Mouse (Mus musculus) forebrain, embryonic 15.5 days (tissue): ENCODE results near the gene Cd200r1. TPM values are rescaled to one million over a fixed set of nuclear protein-coding genes. Genes with fewer than 3 reads are reported as not detected.
"Not testable (repeated sequence)": the region's sequence is repeated elsewhere in the genome, so short reads cannot be mapped to it uniquely, and the experiment has no call there.

Experiments
- ATAC-seq: fragments of 200-750 bp; cut with Nextera tagmentation; replicated peaks from 2 replicates; pipeline ENCODE4 v1.8.0; 2017; ENCODE audit warnings: mild to moderate bottlenecking, moderate TSS enrichment, moderate library complexity
- H3K27ac ChIP-seq: fragments of 300-500 bp; sonication (generic); replicated peaks from 2 replicates; pipeline ENCODE4 v1.5.1; 2015; ENCODE audit warnings: mild to moderate bottlenecking, inconsistent platforms
- H3K27me3 ChIP-seq: fragments of 300-500 bp; sonication (generic); 2 replicates; pipeline ENCODE4 v1.6.1; 2015; ENCODE audit warnings: inconsistent platforms
- H3K36me3 ChIP-seq: fragments of 300-500 bp; sonication (generic); 2 replicates; pipeline ENCODE4 v1.6.1; 2015; ENCODE audit warnings: mild to moderate bottlenecking, inconsistent platforms
- H3K4me1 ChIP-seq: fragments of 300-500 bp; sonication (generic); 2 replicates; pipeline ENCODE4 v1.6.1; 2015; ENCODE audit warnings: inconsistent platforms
- H3K4me2 ChIP-seq: fragments of 300-500 bp; sonication (generic); replicated peaks from 2 replicates; pipeline ENCODE4 v1.6.1; 2015; ENCODE audit warnings: mild to moderate bottlenecking, inconsistent platforms
- H3K4me3 ChIP-seq: fragments of 300-500 bp; sonication (generic); 2 replicates; pipeline ENCODE4 v1.5.1; 2015; ENCODE audit warnings: mild to moderate bottlenecking, inconsistent platforms
- H3K9ac ChIP-seq: fragments of 300-500 bp; sonication (generic); replicated peaks from 2 replicates; pipeline ENCODE4 v1.6.1; 2015; ENCODE audit warnings: mild to moderate bottlenecking, inconsistent platforms
- H3K9me3 ChIP-seq: fragments of 300-500 bp; sonication (generic); 2 replicates; pipeline ENCODE4 v1.6.1; 2016; ENCODE audit warnings: inconsistent platforms
- WGBS: fragments of 180-500 bp; shearing (Covaris S2); methylation state at CpG from one replicate; pipeline ENCODE4 v1.1.7; 2015; ENCODE audit warnings: mixed read lengths; 5-methylcytosine and 5-hydroxymethylcytosine counted together
- polyA plus RNA-seq: library from polyadenylated mRNA; unstranded; fragments of >200 nt; fragmentation: Nextera tagmentation; extraction: Ambion mirVana; gene quantifications from 2 replicates; pipeline ENCODE4 v1.2.1, GENCODE M21; 2015

The Cd200r1 gene
- polyA plus RNA-seq, 1 experiment from 2014 or later = 0.46 TPM

DNA sequence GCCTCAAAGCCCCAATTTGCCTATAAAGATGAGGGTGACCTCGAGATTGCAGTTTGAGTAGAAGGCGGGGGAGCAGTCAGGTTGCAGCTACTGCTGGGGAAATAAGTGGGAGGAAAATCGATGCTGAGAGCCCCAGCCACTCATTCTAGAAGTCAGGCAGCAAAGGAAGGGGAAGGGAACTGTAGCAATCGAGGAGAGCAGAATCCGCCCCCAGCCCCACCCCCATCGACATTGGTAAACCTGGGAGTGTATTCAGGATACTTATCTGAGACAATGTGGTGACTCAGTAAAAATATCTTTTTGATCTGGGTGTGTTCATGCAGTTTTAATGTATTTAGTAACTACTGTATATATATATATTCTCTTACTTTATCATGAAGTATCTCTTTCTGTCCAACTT lies 7.0 kb downstream of the Cd200r1 start:
- Histone ChIP-seq H3K27me3 (no peaks in the 10 kb centered on the region), H3K4me2 (no peak overlapping the region), H3K27ac (no peak overlapping the region), H3K4me3 (no peak overlapping the region), H3K4me1 (no peaks in the 10 kb centered on the region), H3K36me3 (no peaks in the 10 kb centered on the region), H3K9ac (no peak overlapping the region), H3K9me3 (no peaks in the 10 kb centered on the region)
- WGBS = 77% methylated on average over 6 of the region's 6 CpGs
- no peak for ATAC-seq

DNA sequence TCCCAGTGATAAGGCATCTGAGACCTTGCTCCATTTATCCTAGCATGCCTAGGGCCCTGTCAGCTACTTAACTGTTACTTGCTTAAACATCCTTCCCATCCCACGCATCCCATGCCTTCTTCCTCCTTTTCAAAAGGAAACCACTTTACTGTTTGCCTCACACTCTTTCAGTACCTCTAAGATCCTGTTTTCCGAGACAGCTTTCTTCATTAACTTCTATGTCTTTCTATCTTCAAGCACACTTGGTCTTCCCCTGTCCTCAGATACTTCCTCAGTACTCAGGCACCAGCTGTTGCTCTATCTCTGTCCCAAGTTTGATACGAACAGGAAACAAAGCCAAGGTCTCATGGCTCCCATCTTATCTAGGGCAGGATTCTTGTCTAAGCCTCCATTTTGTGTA lies 8.1 kb downstream of the Cd200r1 start:
- WGBS = 91% methylated on average over 3 of the region's 3 CpGs
- Histone ChIP-seq H3K9me3 (no peaks in the 10 kb centered on the region), H3K27me3 (no peaks in the 10 kb centered on the region), H3K9ac (no peak overlapping the region), H3K36me3 (no peaks in the 10 kb centered on the region), H3K4me3 (no peak overlapping the region), H3K27ac (no peak overlapping the region), H3K4me2 (no peak overlapping the region), H3K4me1 (no peaks in the 10 kb centered on the region)
- no peak for ATAC-seq

DNA sequence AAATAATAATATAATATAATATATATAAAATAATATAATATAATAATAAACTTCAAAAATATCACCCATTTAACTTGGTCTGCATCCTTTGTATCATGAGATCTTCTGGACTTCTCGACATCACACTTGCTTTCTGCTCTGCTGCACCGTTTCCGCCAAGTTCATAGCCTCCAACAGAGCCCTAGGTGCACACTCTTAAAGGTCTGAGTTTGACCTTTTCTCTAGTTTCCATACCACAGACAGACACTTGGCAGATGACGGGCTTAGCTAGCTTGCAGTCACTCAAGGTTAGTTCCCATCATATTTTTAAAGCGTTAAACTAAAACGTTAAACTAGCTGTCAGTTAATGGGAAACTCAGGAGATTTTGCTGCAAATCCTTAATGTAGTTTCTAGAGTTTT lies 8.7 kb downstream of the Cd200r1 start:
- H3K4me3 ChIP-seq = no peak overlapping the region
- H3K9me3 ChIP-seq = no peaks in the 10 kb centered on the region
- H3K4me1 ChIP-seq = no peaks in the 10 kb centered on the region
- no peak overlapping the region for H3K9ac ChIP-seq
- no peaks in the 10 kb centered on the region for H3K27me3 ChIP-seq
- H3K4me2 ChIP-seq = no peak overlapping the region
- WGBS = 92% methylated on average over 6 of the region's 6 CpGs
- no peak overlapping the region for H3K27ac ChIP-seq
- ATAC-seq = no peak
- H3K36me3 ChIP-seq = no peaks in the 10 kb centered on the region

DNA sequence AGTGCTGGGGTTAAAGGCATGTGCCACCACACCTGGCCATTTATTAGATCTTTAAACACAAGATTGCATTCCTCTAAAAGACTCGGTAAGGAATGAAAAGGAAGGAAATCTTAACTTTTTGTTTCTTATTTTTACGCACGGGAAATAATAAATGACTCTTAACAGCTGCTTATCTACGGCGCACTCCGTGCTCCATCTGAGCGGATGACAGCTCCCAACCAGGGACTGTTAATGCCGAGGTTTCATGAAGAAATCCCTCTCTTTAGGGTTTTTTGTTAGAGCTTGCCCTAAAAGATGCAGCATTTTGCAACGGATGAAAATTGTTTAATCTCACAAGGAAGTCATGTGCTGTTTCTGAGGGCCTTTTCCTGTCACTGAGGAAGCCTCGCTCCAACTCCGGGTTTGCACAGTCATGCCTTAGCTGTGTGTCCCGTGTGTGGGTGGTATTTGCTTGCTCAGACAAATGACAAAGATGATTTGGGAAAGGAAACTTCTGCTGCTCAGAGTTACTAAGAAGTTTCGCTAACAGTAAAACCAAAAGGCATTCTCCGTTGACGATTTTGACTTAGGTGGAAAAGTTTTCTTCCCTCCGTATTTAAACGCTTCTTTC lies 13.1 kb downstream of the Cd200r1 start:
- Histone ChIP-seq H3K4me1 (no peaks in the 10 kb centered on the region), H3K4me3 (no peak overlapping the region), H3K9me3 (no peaks in the 10 kb centered on the region), H3K36me3 (no peaks in the 10 kb centered on the region), H3K4me2 (no peak overlapping the region), H3K27ac (no peak overlapping the region), H3K27me3 (no peaks in the 10 kb centered on the region), H3K9ac (no peak overlapping the region)
- ATAC-seq = no peak
- 86% methylated on average over 17 of the region's 17 CpGs for WGBS

DNA sequence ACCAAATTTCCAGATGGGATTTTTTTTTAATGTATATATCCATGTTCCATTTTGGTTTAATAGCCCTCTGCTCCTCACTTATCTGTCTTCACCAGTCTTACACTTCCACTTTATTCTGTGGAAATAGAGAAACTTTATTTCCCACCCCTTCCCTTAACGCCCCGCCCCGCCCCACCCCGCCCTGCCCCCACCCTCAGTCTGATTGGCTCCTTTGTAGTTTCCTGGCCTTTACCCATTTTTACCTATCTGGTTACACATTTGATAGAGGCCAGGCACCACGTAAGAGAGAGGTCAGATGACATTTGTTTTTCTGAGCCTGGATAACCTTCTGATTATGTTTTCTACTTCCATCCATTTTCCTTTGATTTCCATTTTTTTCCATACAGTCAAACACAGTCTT lies 14.0 kb downstream of the Cd200r1 start:
- H3K4me3 ChIP-seq = no peak overlapping the region
- H3K27me3 ChIP-seq = no peaks in the 10 kb centered on the region
- WGBS = 96% methylated on average over 5 of the region's 5 CpGs
- H3K4me1 ChIP-seq = no peaks in the 10 kb centered on the region
- no peaks in the 10 kb centered on the region for H3K9me3 ChIP-seq
- no peak overlapping the region for H3K27ac ChIP-seq
- H3K9ac ChIP-seq = no peak overlapping the region
- H3K36me3 ChIP-seq = no peaks in the 10 kb centered on the region
- no peak for ATAC-seq
- no peak overlapping the region for H3K4me2 ChIP-seq

DNA sequence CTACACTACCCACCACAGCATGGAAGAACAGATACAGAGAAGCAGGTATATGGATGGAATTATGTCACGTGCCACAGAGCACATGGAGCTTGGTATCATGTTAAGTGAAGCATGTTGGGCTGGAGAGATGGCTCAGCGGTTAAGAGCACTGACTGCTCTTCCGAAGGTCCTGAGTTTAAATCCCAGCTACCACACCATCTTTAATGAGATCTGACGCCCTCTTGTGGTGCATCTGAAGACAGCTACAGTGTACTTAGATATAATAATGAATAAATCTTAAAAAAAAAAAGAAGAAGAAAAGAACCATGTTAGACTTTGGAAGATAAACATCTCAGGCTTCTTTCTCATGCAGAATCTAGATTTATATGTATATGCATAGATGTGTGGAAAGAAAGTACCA lies 15.2 kb downstream of the Cd200r1 start:
- no peak overlapping the region for H3K4me3 ChIP-seq
- no peak for ATAC-seq
- no peaks in the 10 kb centered on the region for H3K36me3 ChIP-seq
- H3K4me2 ChIP-seq = no peak overlapping the region
- WGBS = 68% methylated on average over 4 of the region's 4 CpGs
- H3K4me1 ChIP-seq = no peaks in the 10 kb centered on the region
- H3K27ac ChIP-seq = no peak overlapping the region
- no peak overlapping the region for H3K9ac ChIP-seq
- no peaks in the 10 kb centered on the region for H3K9me3 ChIP-seq
- no peaks in the 10 kb centered on the region for H3K27me3 ChIP-seq

DNA sequence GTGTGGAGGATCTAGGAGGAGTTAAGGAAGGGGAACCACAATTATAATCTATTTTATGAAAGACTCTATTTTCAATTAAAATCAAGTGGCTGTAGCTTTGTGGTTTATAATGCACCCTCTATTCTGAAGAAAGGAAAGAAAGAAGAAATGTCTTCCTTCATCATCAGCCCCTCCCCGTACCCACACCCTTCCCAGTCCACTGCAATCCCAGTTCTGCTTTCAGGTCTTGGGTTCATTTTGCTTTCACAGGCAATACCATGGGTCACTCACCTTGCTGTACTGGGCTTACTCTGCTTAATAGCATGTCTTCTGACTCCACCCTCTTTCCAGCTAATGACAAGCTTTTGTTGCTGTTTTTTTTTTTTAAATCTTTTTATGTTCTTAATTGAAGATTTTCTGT lies 21.4 kb downstream of the Cd200r1 start:
- no peak overlapping the region for H3K4me3 ChIP-seq
- H3K27ac ChIP-seq = no peak overlapping the region
- H3K4me1 ChIP-seq = no peaks in the 10 kb centered on the region
- H3K4me2 ChIP-seq = no peak overlapping the region
- no peaks in the 10 kb centered on the region for H3K9me3 ChIP-seq
- no peaks in the 10 kb centered on the region for H3K27me3 ChIP-seq
- WGBS = 100% methylated on average over 1 of the region's 1 CpGs
- no peak overlapping the region for H3K9ac ChIP-seq
- ATAC-seq = no peak
- H3K36me3 ChIP-seq = no peaks in the 10 kb centered on the region

DNA sequence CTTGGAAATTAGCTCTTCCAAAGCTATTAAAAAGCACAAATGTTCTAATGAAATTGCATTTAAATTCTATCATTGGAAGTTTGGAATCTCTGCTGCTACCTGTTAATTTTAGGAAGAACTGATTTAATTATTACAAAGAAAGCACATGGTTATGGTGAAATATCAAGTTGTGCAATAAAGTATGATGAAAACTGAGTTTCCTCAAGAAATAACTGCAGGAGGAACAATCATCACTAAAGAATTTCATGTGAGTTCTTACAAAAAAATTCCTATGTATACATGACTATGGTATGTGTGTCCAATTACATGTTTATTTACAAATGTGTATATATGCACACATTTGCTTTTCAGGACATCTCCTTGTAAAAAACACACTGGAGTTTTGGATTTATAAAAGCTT lies 28.9 kb downstream of the Cd200r1 start:
- H3K4me1 ChIP-seq = no peaks in the 10 kb centered on the region
- H3K9me3 ChIP-seq = no peaks in the 10 kb centered on the region
- no peaks in the 10 kb centered on the region for H3K36me3 ChIP-seq
- no peak overlapping the region for H3K4me3 ChIP-seq
- H3K4me2 ChIP-seq = no peak overlapping the region
- no peak overlapping the region for H3K27ac ChIP-seq
- ATAC-seq = no peak
- no peak overlapping the region for H3K9ac ChIP-seq
- H3K27me3 ChIP-seq = no peaks in the 10 kb centered on the region

DNA sequence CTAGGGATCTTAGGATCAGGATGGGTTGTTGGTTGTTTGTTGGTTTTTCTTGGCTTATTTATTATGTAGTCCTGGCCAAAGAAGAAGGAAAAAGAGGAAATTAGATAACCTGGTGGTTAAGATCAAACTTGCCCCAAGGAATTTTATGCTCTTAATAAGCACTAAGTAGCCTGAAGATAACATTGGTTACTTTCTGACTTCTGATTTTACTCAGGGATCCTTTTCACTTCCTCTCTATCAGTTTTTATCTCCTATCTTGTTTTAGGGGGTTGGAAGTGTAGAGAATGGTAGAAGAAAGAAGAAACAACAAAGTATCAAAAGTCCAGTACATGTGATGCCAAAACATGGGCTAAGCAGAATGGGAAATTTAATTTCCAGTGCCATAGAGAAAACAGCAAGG lies 40.4 kb downstream of the Cd200r1 start:
- no peaks in the 10 kb centered on the region for H3K27me3 ChIP-seq
- no peak overlapping the region for H3K27ac ChIP-seq
- H3K9ac ChIP-seq = no peak overlapping the region
- H3K4me2 ChIP-seq = no peak overlapping the region
- no peaks in the 10 kb centered on the region for H3K9me3 ChIP-seq
- no peaks in the 10 kb centered on the region for H3K4me1 ChIP-seq
- no peak for ATAC-seq
- no peak overlapping the region for H3K4me3 ChIP-seq
- no peaks in the 10 kb centered on the region for H3K36me3 ChIP-seq

DNA sequence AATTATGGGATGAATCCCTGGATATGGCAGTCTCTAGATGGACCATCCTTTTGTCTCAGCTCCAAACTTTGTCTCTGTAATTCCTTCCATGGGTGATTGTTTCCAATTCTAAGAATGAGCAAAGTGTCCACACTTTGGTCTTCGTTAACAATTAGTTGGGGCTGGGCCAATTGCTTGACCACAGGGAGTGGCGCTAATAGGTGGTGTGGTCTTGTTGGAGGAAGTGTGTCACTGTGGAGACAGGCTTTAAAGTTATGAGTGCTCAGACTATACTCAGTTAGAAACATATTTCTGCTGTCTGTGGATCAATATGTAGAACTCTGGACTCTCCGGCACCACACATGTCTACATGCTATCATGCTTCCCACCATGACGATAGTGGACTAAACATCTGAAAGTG lies 44.7 kb downstream of the Cd200r1 start:
- H3K9ac ChIP-seq, H3K27me3 ChIP-seq, H3K27ac ChIP-seq, H3K4me3 ChIP-seq, H3K4me2 ChIP-seq, H3K9me3 ChIP-seq, H3K36me3 ChIP-seq, ATAC-seq, H3K4me1 ChIP-seq: not testable (repeated sequence)
- WGBS = 95% methylated on average over 4 of the region's 4 CpGs

DNA sequence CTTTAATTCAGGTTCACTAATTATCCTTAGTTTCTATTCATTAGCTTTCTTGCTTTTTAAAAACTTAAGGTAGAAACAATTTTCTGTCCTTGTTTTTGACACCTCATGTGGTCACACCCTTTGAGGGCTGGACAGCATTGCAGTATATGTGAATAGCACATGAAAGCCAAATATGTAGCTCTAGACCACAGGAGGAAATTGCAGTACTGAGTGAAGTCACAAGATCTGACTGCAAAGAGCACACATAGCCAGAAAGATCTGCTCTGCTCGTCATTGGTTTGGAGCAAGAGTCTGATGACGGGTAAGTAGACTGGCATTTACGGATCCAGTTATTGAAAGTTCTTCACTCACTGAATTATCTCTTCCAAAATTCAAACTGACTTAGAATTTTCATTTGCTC lies 46.0 kb downstream of the Cd200r1 start, which contains the start of gene Cd200r4:
Gene Cd200r4, plus strand, starts transcription at position 190 of the 400 bp plus-strand sequence.
- Histone ChIP-seq H3K4me2 (no peak within 1 kb of the TSS), H3K9me3 (no peaks in the 10 kb centered on the region), H3K9ac (no peak within 1 kb of the TSS), H3K4me1 (no peaks in the 10 kb centered on the region), H3K36me3 (no peaks in the 10 kb centered on the region), H3K4me3 (no peak within 1 kb of the TSS), H3K27me3 (no peaks in the 10 kb centered on the region), H3K27ac (no peak within 1 kb of the TSS)
- 91% methylated on average over 3 of the region's 3 CpGs for WGBS
- no peak for ATAC-seq

DNA sequence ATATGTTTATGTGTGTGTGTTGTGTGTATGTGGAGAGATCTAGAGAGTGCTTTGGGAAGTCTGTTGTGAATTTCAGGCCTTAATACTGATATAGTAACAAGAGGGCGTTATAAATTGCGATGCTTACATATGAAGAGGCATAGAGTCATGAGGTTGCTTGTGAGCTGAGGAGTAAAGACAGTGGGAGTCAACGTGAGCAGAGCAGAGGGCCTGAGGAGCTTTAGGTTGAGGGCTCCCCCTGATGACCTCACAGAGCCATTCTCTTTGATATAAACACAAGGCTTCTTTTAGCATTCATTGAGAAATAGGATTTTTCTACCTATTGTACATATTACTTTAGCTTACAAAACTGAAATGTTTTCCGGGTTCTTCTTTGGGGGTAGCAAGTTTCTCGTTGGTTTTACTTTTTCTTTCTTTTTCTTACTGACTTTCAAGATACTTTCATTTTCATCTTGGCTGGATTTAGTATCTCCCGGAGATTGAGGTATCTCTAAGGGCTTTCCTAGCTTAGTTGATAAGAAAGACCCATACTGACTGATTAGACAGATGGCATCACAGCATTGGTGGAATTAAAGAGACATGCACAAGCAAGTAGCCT lies 47.0 kb downstream of the Cd200r1 start:
- Histone ChIP-seq H3K36me3 (no peaks in the 10 kb centered on the region), H3K4me3 (no peak overlapping the region), H3K27me3 (no peaks in the 10 kb centered on the region), H3K4me2 (no peak overlapping the region), H3K9ac (no peak overlapping the region), H3K4me1 (no peaks in the 10 kb centered on the region), H3K27ac (no peak overlapping the region), H3K9me3 (no peaks in the 10 kb centered on the region)
- ATAC-seq = no peak
- WGBS = 90% methylated on average over 6 of the region's 6 CpGs

DNA sequence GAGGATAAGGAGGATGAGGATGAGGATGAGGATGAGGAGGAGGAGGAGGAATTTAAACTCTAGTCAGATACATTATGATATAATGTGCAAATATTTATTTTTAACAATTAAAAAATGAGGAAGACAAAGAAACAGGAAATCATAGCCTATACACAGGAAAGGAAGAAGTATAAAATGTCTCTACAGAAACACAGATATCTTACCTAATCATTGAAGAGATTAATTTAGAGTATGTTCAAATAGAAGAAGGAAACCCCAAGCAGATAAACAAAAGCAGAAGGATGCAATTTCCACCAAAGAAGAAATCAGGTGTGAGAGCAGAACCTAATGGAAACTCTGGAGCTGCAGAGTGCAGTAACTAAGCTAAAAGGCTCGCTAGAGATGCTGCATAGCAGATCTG lies 52.5 kb downstream of the Cd200r1 start:
- WGBS = 62% methylated on average over 1 of the region's 1 CpGs
- no peak for ATAC-seq
- no peaks in the 10 kb centered on the region for H3K36me3 ChIP-seq
- no peak overlapping the region for H3K27ac ChIP-seq
- H3K27me3 ChIP-seq = no peaks in the 10 kb centered on the region
- H3K4me3 ChIP-seq = no peak overlapping the region
- H3K4me1 ChIP-seq = no peaks in the 10 kb centered on the region
- no peak overlapping the region for H3K9ac ChIP-seq
- no peak overlapping the region for H3K4me2 ChIP-seq
- H3K9me3 ChIP-seq = no peaks in the 10 kb centered on the region
